24 mouse cellular contexts compared by ENCODE assay signal in genomic region chr15:3486691-3487090, GRCm38 (mm10).
DNase-seq lines count a peak whose midpoint lies in the region; ATAC-seq and TF ChIP-seq lines count a peak whose summit lies in the region.
"Had no signal": no experiment of that assay in that cellular context is flagged by ENCODE, and none has a peak within 500 bp of the region (broad histone marks: within the 10 kb centered on the region; RNA-seq: fewer than 3 reads in every experiment).

No protein-coding gene starts in this region.

- H3K27ac ChIP-seq in liver, adult 2 months (replicated peaks; ENCODE audit: insufficient read depth, low read depth, low read length) = peak overlapping the region; percentile 7; the same call in 1 of the 2 replicates
- H3K27ac ChIP-seq in liver, embryonic 12.5 days = no peak overlapping the region
- no peak overlapping the region for H3K27ac ChIP-seq in limb, embryonic 13.5 days
- H3K27ac ChIP-seq in midbrain, embryonic 13.5 days = no peak overlapping the region
- H3K27ac ChIP-seq: embryonic facial prominence, embryonic 13.5 days; hindbrain, postnatal 0 days; liver, embryonic 13.5 days; neural tube, embryonic 15.5 days had no signal

- WGBS in liver, adult 2 months = 65% methylated on average over 5 of the region's 5 CpGs
- 71% methylated on average over 5 of the region's 5 CpGs for WGBS in liver, embryonic 12.5 days (ENCODE audit: insufficient replicate concordance)
- 36% methylated on average over 5 of the region's 5 CpGs for WGBS in limb, embryonic 13.5 days
- 92% methylated on average over 5 of the region's 5 CpGs for WGBS in midbrain, embryonic 13.5 days

- DNase-seq in heart, adult 11 months = peak; percentile 95
- DNase-seq in heart, adult 8-10 months (ENCODE audit: low spot score) = no peak
- DNase-seq in liver, adult 2 months (ENCODE audit: extremely low read depth, low read depth, low spot score) = peak; percentile 56
- DNase-seq in right cerebral cortex, postnatal 4 days = no peak
- DNase-seq: adrenal gland, adult 2 months; cerebellum, adult 11-12 months; cerebellum, postnatal 25 days; kidney, postnatal 36 days; layer of hippocampus, adult 9-11 months; liver, embryonic 13.5 days; lung, adult 2 months; lung, postnatal 14 days; right cerebral cortex, adult 18-20 months; thymus, adult 18-20 months had no signal

- no peaks in the 10 kb centered on the region; the same call in 1 of the 2 replicates for H3K79me2 ChIP-seq in liver, adult 2 months (ENCODE audit: control insufficient read depth, insufficient read depth, low read length)

- TF ChIP-seq POLR2A in liver, adult 2 months (IDR thresholded peaks at IDR 0.05; ENCODE audit: extremely low read depth, insufficient read depth, low read length) = no peak

- no peak for ATAC-seq in liver, embryonic 12.5 days
- peak; percentile 24; the same call in 1 of the 2 replicates for ATAC-seq in limb, embryonic 13.5 days (ENCODE audit: low FRiP score, low read depth)
- no peak for ATAC-seq in midbrain, embryonic 13.5 days
- ATAC-seq: forebrain, embryonic 14.5 days; hindbrain, postnatal 0 days; intestine, embryonic 16.5 days; Patski had no signal

- peaks cover 4% of the 10 kb centered on the region; the same call in 1 of the 2 replicates for H3K36me3 ChIP-seq in liver, adult 2 months (ENCODE audit: control insufficient read depth, insufficient read depth, low read length)
- H3K36me3 ChIP-seq in liver, embryonic 12.5 days = no peaks in the 10 kb centered on the region
- H3K36me3 ChIP-seq in limb, embryonic 13.5 days = no peaks in the 10 kb centered on the region
- no peaks in the 10 kb centered on the region for H3K36me3 ChIP-seq in midbrain, embryonic 13.5 days
- H3K36me3 ChIP-seq: embryonic facial prominence, embryonic 13.5 days; liver, embryonic 13.5 days; neural tube, embryonic 15.5 days had no signal

- no peak for TF ChIP-seq CTCF in liver, adult 2 months (IDR thresholded peaks at IDR 0.05; ENCODE audit: low read depth, low read length)

- no peak overlapping the region for H3K9ac ChIP-seq in liver, adult 2 months (ENCODE audit: low read depth, low read length)
- no peak overlapping the region for H3K9ac ChIP-seq in liver, embryonic 12.5 days
- no peak overlapping the region for H3K9ac ChIP-seq in limb, embryonic 13.5 days
- no peak overlapping the region for H3K9ac ChIP-seq in midbrain, embryonic 13.5 days (replicated peaks)
- H3K9ac ChIP-seq: embryonic facial prominence, embryonic 13.5 days; liver, embryonic 13.5 days; neural tube, embryonic 15.5 days had no signal

- peaks cover 49% of the 10 kb centered on the region for H3K4me1 ChIP-seq in liver, adult 2 months (ENCODE audit: control insufficient read depth, insufficient read depth, low read length)
- H3K4me1 ChIP-seq in liver, embryonic 12.5 days = no peaks in the 10 kb centered on the region
- H3K4me1 ChIP-seq in limb, embryonic 13.5 days = no peaks in the 10 kb centered on the region
- H3K4me1 ChIP-seq in midbrain, embryonic 13.5 days (replicated peaks) = no peaks in the 10 kb centered on the region
- H3K4me1 ChIP-seq: embryonic facial prominence, embryonic 13.5 days; neural tube, embryonic 15.5 days had no signal

- no peak overlapping the region for H3K4me3 ChIP-seq in liver, adult 2 months (ENCODE audit: insufficient read depth, low read depth, low read length)
- no peak overlapping the region for H3K4me3 ChIP-seq in liver, embryonic 12.5 days
- no peak overlapping the region for H3K4me3 ChIP-seq in limb, embryonic 13.5 days
- no peak overlapping the region for H3K4me3 ChIP-seq in midbrain, embryonic 13.5 days (replicated peaks)
- H3K4me3 ChIP-seq: embryonic facial prominence, embryonic 13.5 days; liver, embryonic 13.5 days; neural tube, embryonic 15.5 days had no signal

- H3K9me3 ChIP-seq in liver, embryonic 12.5 days (replicated peaks) = no peaks in the 10 kb centered on the region
- H3K9me3 ChIP-seq in limb, embryonic 13.5 days = no peaks in the 10 kb centered on the region
- no peaks in the 10 kb centered on the region for H3K9me3 ChIP-seq in midbrain, embryonic 13.5 days
- H3K9me3 ChIP-seq: embryonic facial prominence, embryonic 13.5 days; liver, embryonic 13.5 days; neural tube, embryonic 15.5 days had no signal

- H3K27me3 ChIP-seq in liver, adult 2 months (ENCODE audit: control insufficient read depth, insufficient read depth, low read length) = no peaks in the 10 kb centered on the region
- no peaks in the 10 kb centered on the region for H3K27me3 ChIP-seq in liver, embryonic 12.5 days (replicated peaks)
- H3K27me3 ChIP-seq in limb, embryonic 13.5 days = no peaks in the 10 kb centered on the region
- H3K27me3 ChIP-seq in midbrain, embryonic 13.5 days = no peaks in the 10 kb centered on the region
- H3K27me3 ChIP-seq: embryonic facial prominence, embryonic 13.5 days; liver, embryonic 13.5 days; neural tube, embryonic 15.5 days; Patski had no signal

- H3K4me2 ChIP-seq in liver, embryonic 12.5 days = no peak overlapping the region
- H3K4me2 ChIP-seq in limb, embryonic 13.5 days (replicated peaks) = no peak overlapping the region
- no peak overlapping the region for H3K4me2 ChIP-seq in midbrain, embryonic 13.5 days (replicated peaks)
- H3K4me2 ChIP-seq: embryonic facial prominence, embryonic 13.5 days; liver, embryonic 13.5 days; midbrain, embryonic 11.5 days; neural tube, embryonic 15.5 days had no signal

Comparison
In these comparisons a context has a peak if more than half of its experiments do, and no peak if none do; other contexts are left out.
1. DNase-seq: peak in heart, adult 11 months (single experiment) and liver, adult 2 months (single experiment); none in heart, adult 8-10 months (single experiment) and right cerebral cortex, postnatal 4 days (single experiment).